Mouse (Mus musculus) monocyte, adult 2 months (primary cell): ENCODE measurements around the gene Gm16181.

Experiments
- DNase-seq, 2 experiments: peaks; one replicate each; pipeline ENCODE4 v3.0.0; 2022; ENCODE audit warnings: low spot score in 2 of 2, low read depth in 1 of 2

Gm16181 gene

GRCm38 (mm10) chr17:35195631-35196320 lies 24.9 kb upstream of the Gm16181 start:
- peak in 1 of 2 experiments; percentile 84 for DNase-seq

GRCm38 (mm10) chr17:35196321-35196641 lies 24.4 kb upstream of the Gm16181 start:
- no peak for DNase-seq

- no peak for DNase-seq
Observed at GRCm38 (mm10) chr17:35197126-35197525, 23.5 kb upstream of the Gm16181 start.

GRCm38 (mm10) chr17:35198029-35198428 lies 22.6 kb upstream of the Gm16181 start:
- DNase-seq = no peak

- no peak for DNase-seq
Observed at GRCm38 (mm10) chr17:35198946-35199345, 21.7 kb upstream of the Gm16181 start.

GRCm38 (mm10) chr17:35200398-35200797 lies 20.2 kb upstream of the Gm16181 start:
- peak; percentile 68 to 77 for DNase-seq

- DNase-seq = no peak
Observed at GRCm38 (mm10) chr17:35201128-35201527, 19.5 kb upstream of the Gm16181 start.

GRCm38 (mm10) chr17:35201787-35202186 lies 18.8 kb upstream of the Gm16181 start, which contains the start of gene Tnf:
Tnf (minus strand) TSS chr17:35202007.
- DNase-seq = peak in 1 of 2 experiments; percentile 81

GRCm38 (mm10) chr17:35202442-35202841 lies 18.2 kb upstream of the Gm16181 start:
- DNase-seq = no peak

- DNase-seq = no peak
Observed at GRCm38 (mm10) chr17:35204494-35205379, 15.9 kb upstream of the Gm16181 start, which contains the start of gene Lta. Lta (minus strand) TSS chr17:35205351.

- no peak for DNase-seq
Observed at GRCm38 (mm10) chr17:35205380-35205769, 15.3 kb upstream of the Gm16181 start.

GRCm38 (mm10) chr17:35209785-35210535 lies 10.7 kb upstream of the Gm16181 start:
- peak in 1 of 2 experiments; percentile 78 for DNase-seq

- no peak for DNase-seq
Observed at GRCm38 (mm10) chr17:35210593-35210992, 10.0 kb upstream of the Gm16181 start.

- no peak for DNase-seq
Observed at GRCm38 (mm10) chr17:35213071-35213470, 7.6 kb upstream of the Gm16181 start.

GRCm38 (mm10) chr17:35218516-35219193 lies 2.0 kb upstream of the Gm16181 start:
- DNase-seq = no peak

- peak in 1 of 2 experiments; percentile 57 for DNase-seq
Observed at GRCm38 (mm10) chr17:35219601-35220041, 1.0 kb upstream of the Gm16181 start.

- DNase-seq = no peak
Observed at GRCm38 (mm10) chr17:35222299-35222698, 1.7 kb downstream of the Gm16181 start.

GRCm38 (mm10) chr17:35224641-35225040 lies 4.0 kb downstream of the Gm16181 start:
- no peak for DNase-seq

GRCm38 (mm10) chr17:35225456-35225855 lies 4.8 kb downstream of the Gm16181 start:
- no peak for DNase-seq

- DNase-seq = no peak
Observed at GRCm38 (mm10) chr17:35226561-35227046, 6.0 kb downstream of the Gm16181 start.

- DNase-seq = no peak
Observed at GRCm38 (mm10) chr17:35231022-35231421, 10.4 kb downstream of the Gm16181 start.
